Mouse (Mus musculus) inflammation-experienced regulatory T-cells (primary cell): ENCODE results near the gene Fam162a. TPM values are rescaled to one million over a fixed set of nuclear protein-coding genes. Genes with fewer than 3 reads are reported as not detected.

ENCODE experiments used
- polyA plus RNA-seq, 2 experiments: library from polyadenylated mRNA; unstranded; fragments of 100-300 nt; shearing (Covaris generic); gene quantifications; one replicate each; pipeline ENCODE4 v1.2.1; 2017

Fam162a gene
- polyA plus RNA-seq, result 100 to 1,000 TPM; 109 to 113 TPM

DNA sequence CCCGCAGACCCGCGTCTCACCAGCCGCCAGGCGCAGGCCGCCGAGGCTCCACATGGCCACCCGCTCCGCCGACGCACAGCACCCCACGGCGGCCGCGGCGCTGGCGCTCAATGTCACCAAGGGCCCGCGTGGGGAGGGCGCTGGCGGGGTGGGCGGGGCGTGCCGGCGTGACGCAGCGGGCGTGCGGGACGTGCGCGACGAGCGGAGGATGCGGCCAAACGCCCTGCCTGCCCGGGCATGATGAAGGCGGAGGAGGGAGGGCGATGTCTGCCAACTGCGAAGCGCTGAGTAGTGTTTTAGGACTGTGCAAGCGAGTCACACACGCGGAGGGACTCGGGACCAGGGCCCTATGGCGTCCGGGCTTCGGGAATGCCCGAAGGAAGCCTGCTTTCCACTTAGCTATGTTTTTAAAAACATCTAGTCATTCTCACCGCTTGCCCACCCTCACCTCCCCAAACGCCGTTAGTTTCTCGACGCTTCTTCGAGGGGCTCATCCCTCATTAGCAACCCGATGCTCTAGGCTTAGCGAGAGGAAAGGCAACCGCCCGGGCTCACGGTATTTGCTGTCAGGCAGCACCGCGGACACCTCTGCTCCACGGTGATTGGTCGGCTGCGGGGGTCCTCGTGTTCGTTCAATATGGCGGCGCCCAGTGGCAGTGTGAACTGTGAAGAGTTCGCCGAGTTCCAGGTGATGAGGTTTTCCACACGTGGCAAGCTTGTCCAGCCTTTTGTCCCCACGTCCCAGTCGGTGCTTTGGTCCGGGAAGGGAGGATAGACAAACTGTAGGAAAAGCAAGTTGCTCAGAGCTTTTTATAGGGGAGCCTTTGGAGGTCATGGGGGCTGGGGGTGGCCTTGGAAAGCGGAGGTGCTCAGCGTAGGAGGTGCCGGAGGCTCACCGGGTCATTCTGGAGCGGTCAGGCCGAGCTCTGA lies at the start of gene Fam162a, which contains the start of gene Ccdc58:
Gene Fam162a (minus strand): TSS at position 145 of the 930 bp plus-strand sequence.
Gene Ccdc58 (plus strand): TSS at position 236 of the 930 bp plus-strand sequence.

DNA sequence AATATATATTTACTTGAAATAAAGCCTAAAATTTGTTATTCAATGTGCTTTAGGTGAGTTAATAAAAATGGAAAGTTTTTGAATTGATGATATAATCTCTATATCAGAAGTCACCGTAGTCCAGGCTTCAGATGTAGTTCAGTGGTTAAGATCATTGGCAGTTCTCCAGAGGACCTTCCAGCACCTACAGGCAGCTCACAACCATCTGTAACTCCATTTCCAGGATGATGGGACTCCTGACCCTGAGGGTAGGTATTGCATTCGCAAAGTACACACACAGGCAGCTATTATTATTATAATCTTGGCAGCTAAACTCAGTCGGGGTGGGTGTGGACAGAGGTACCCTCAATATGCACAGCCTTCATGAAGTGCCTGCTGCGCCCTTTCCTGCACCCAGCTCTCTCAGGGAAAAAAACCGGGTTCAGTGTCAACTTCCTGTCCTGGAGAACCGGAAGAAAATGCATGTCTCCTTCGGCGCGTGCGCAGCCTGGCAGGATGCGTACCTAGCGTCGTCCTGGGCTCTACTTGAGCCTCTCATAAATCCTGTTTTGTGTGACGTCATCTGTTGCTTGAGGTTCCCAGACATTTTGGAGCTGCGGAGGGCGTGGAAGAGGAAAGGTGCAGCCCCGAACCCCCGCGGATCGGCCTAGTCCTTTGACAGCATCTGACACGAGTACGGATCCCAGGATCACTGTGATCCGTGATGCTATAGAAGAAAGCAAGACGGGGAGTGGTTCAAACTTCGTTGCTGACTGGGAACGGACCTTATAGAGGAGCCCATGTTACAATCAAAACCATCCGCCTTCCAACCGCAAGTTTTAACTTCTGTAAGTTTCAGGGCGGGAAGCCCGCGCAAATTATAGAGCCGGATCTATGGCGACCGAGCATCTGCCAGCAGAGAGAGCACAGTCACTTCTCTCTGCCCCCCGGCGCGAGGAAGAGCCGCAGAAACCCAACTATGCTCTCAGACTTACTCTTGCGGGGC lies 30.5 kb downstream of the Fam162a start, which contains the start of gene Wdr5b:
Gene Wdr5b (plus strand): TSS at position 551 of the 985 bp plus-strand sequence.

Other genes with a start within 250 kb of the Fam162a start
- gene Parp14, start 200.1 kb downstream of the Fam162a start, polyA plus RNA-seq, result 10 to 100 TPM; 58.4 to 84.9 TPM
- 10 to 100 TPM; 84.8 to 85.1 TPM for gene Parp9, start 133.1 kb downstream of the Fam162a start, polyA plus RNA-seq
- 10 to 100 TPM; 46.9 to 61.1 TPM for gene Dtx3l, start 132.4 kb downstream of the Fam162a start, polyA plus RNA-seq
- 10 to 100 TPM; 58.2 to 72.5 TPM for gene Kpna1, start 92.8 kb downstream of the Fam162a start, polyA plus RNA-seq
- 1 to 10 TPM; 6.3 to 7.4 TPM for gene Wdr5b, start 30.4 kb downstream of the Fam162a start, polyA plus RNA-seq
- 10 to 100 TPM; 30.5 to 40.8 TPM for gene Ccdc58, start 91 bp upstream of the Fam162a start, polyA plus RNA-seq
- gene Csta1, start 59.6 kb upstream of the Fam162a start, polyA plus RNA-seq, result under 1 TPM in 1 of 2 experiments, not detected in 1; 0.94 TPM
- not detected for gene Stfa2l1, start 85.2 kb upstream of the Fam162a start, polyA plus RNA-seq
- gene Gm5483, start 112.6 kb upstream of the Fam162a start, polyA plus RNA-seq, result not detected
- not detected for gene Gm5416, start 138.8 kb upstream of the Fam162a start, polyA plus RNA-seq
- gene 2010005H15Rik, start 149.9 kb upstream of the Fam162a start, polyA plus RNA-seq, result under 1 TPM in 1 of 2 experiments, not detected in 1; 0.76 TPM
- not detected for gene Stfa1, start 205.4 kb upstream of the Fam162a start, polyA plus RNA-seq